Mouse (Mus musculus) frontal cortex, postnatal 14 days (tissue): ENCODE measurements around the gene Trpm1.

Experiments
- DNase-seq, 2 experiments: peaks; one replicate each; pipeline ENCODE4 v3.0.0; 2022; ENCODE audit warnings: low spot score in 2 of 2

Gene Trpm1

GRCm38 (mm10) chr7:64231996-64232395, 78.4 kb downstream of the Trpm1 start:
- no peak for DNase-seq

GRCm38 (mm10) chr7:64234310-64234820, 80.7 kb downstream of the Trpm1 start:
- DNase-seq: no peak

- no peak for DNase-seq
Observed at GRCm38 (mm10) chr7:64236521-64236920, 82.9 kb downstream of the Trpm1 start.

- no peak for DNase-seq
Observed at GRCm38 (mm10) chr7:64237747-64238146, 84.1 kb downstream of the Trpm1 start.

GRCm38 (mm10) chr7:64238410-64239086, 84.9 kb downstream of the Trpm1 start:
- DNase-seq: no peak

- DNase-seq: no peak
Observed at GRCm38 (mm10) chr7:64239138-64239805, 85.6 kb downstream of the Trpm1 start.

- no peak for DNase-seq
Observed at GRCm38 (mm10) chr7:64239806-64240315, 86.2 kb downstream of the Trpm1 start.

- no peak for DNase-seq
Observed at GRCm38 (mm10) chr7:64242424-64242823, 88.8 kb downstream of the Trpm1 start.

- DNase-seq: no peak
Observed at GRCm38 (mm10) chr7:64244371-64244770, 90.7 kb downstream of the Trpm1 start.

GRCm38 (mm10) chr7:64246713-64247112, 93.1 kb downstream of the Trpm1 start:
- no peak for DNase-seq

- DNase-seq: no peak
Observed at GRCm38 (mm10) chr7:64248352-64248751, 94.7 kb downstream of the Trpm1 start.

- no peak for DNase-seq
Observed at GRCm38 (mm10) chr7:64249715-64250114, 96.1 kb downstream of the Trpm1 start.

GRCm38 (mm10) chr7:64250417-64250816, 96.8 kb downstream of the Trpm1 start:
- DNase-seq: no peak

GRCm38 (mm10) chr7:64253736-64254135, 100.1 kb downstream of the Trpm1 start:
- DNase-seq: no peak

- DNase-seq: no peak
Observed at GRCm38 (mm10) chr7:64265502-64266279, 112.1 kb downstream of the Trpm1 start.

- no peak for DNase-seq
Observed at GRCm38 (mm10) chr7:64266587-64266986, 113.0 kb downstream of the Trpm1 start.

GRCm38 (mm10) chr7:64271926-64272325, 118.3 kb downstream of the Trpm1 start:
- no peak for DNase-seq

- DNase-seq: no peak
Observed at GRCm38 (mm10) chr7:64275518-64275917, 121.9 kb downstream of the Trpm1 start.

GRCm38 (mm10) chr7:64276921-64277320, 123.3 kb downstream of the Trpm1 start:
- no peak for DNase-seq

GRCm38 (mm10) chr7:64278526-64278925, 124.9 kb downstream of the Trpm1 start:
- DNase-seq: no peak

GRCm38 (mm10) chr7:64279548-64279947, 125.9 kb downstream of the Trpm1 start:
- DNase-seq: no peak

- DNase-seq: no peak
Observed at GRCm38 (mm10) chr7:64286566-64286965, 132.9 kb downstream of the Trpm1 start.
